Mouse (Mus musculus) liver, embryonic 14.5 days (tissue): ENCODE data around the gene Nenf. TPM values are rescaled to one million over a fixed set of nuclear protein-coding genes. Genes with fewer than 3 reads are reported as not detected.

Source experiments
- ATAC-seq: fragments of 200-750 bp; cut with Nextera tagmentation; 2 replicates; pipeline ENCODE4 v1.8.0; 2017; ENCODE audit warnings: moderate number of reproducible peaks, mild to moderate bottlenecking, moderate library complexity; ENCODE audit not compliant: insufficient read depth
- DNase-seq, 3 experiments: peaks; one replicate each; pipeline ENCODE4 v3.0.0-alpha.2; 2012 to 2013; ENCODE audit warnings: low read depth in 3 of 3, low spot score in 3 of 3
- H3K27ac ChIP-seq: fragments of 300-500 bp; sonication (generic); 2 replicates; pipeline ENCODE4 v1.5.1; 2014; ENCODE audit warnings: moderate library complexity, mild to moderate bottlenecking, control low read depth, inconsistent platforms
- H3K27me3 ChIP-seq: fragments of 300-500 bp; sonication (generic); 2 replicates; pipeline ENCODE4 v1.6.1; 2014; ENCODE audit warnings: mild to moderate bottlenecking, low read length, moderate library complexity; ENCODE audit not compliant: control insufficient read depth, insufficient read depth
- H3K36me3 ChIP-seq: fragments of 300-500 bp; sonication (generic); replicated peaks from 2 replicates; pipeline ENCODE4 v1.6.1; 2014; ENCODE audit warnings: low read depth; ENCODE audit not compliant: control insufficient read depth, insufficient read depth
- H3K4me1 ChIP-seq, 2 experiments: fragments of 200-500 bp in 1 of 2; fragments of 300-500 bp in 1 of 2; sonication (generic) in 1 of 2; replicated peaks; 2 replicates each; pipeline ENCODE4 v1.6.1; 2012 to 2014; ENCODE audit warnings: antibody characterized with exemption in 1 of 2, inconsistent platforms in 1 of 2, low read length in 1 of 2; ENCODE audit not compliant: control insufficient read depth in 2 of 2, insufficient read depth in 2 of 2
- H3K4me2 ChIP-seq: fragments of 300-500 bp; sonication (generic); 2 replicates; pipeline ENCODE4 v1.6.1; 2014; ENCODE audit warnings: low read depth, mild to moderate bottlenecking, control low read depth, moderate library complexity
- H3K4me3 ChIP-seq, 2 experiments: fragments of 200-500 bp in 1 of 2; fragments of 300-500 bp in 1 of 2; sonication (generic) in 1 of 2; 2 replicates each; pipeline ENCODE4 v1.5.1; 2012 to 2014; ENCODE audit warnings: low read depth in 2 of 2, low read length in 2 of 2, mild to moderate bottlenecking in 2 of 2, control low read depth in 1 of 2, inconsistent platforms in 1 of 2, moderate library complexity in 1 of 2; ENCODE audit not compliant: insufficient read depth in 1 of 2
- H3K9ac ChIP-seq: fragments of 300-500 bp; sonication (generic); replicated peaks from 2 replicates; pipeline ENCODE4 v1.6.1; 2014; ENCODE audit warnings: mild to moderate bottlenecking, control low read depth, moderate library complexity
- H3K9me3 ChIP-seq: fragments of 300-500 bp; sonication (generic); 2 replicates; pipeline ENCODE4 v1.6.1; 2016; ENCODE audit warnings: low read length, mixed read lengths; ENCODE audit not compliant: control insufficient read depth
- CTCF ChIP-seq: IDR thresholded peaks from 2 replicates; pipeline ENCODE4 v1.5.1; 2016; ENCODE audit warnings: antibody characterized with exemption, low read depth, control low read depth
- EP300 ChIP-seq: IDR thresholded peaks from 2 replicates; pipeline ENCODE4 v1.6.1; 2016; ENCODE audit warnings: antibody characterized with exemption, low read depth
- WGBS: fragments of 180-500 bp; shearing (Covaris S2); extraction: QIAGEN DNeasy Blood & Tissue Kit; methylation state at CpG from one replicate; pipeline ENCODE4 v1.1.7; 2014; ENCODE audit not compliant: insufficient replicate concordance; 5-methylcytosine and 5-hydroxymethylcytosine counted together
- polyA plus RNA-seq, 2 experiments: library from polyadenylated mRNA; depleted of rRNA in 1 of 2; stranded (reverse) in 1 of 2; unstranded in 1 of 2; fragments of >200 nt; fragmentation: Nextera tagmentation in 1 of 2; extraction: Ambion mirVana in 1 of 2; gene quantifications; 2 replicates each; pipeline versions ENCODE4 v1.2.1 to v1.2.3; 2012 to 2014

The Nenf gene
- polyA plus RNA-seq, 2 experiments, result 29.4 to 34.9 TPM

GRCm38 (mm10) chr1:191272660-191273059 is 45.3 kb downstream of the Nenf start:
- no peaks in the 10 kb centered on the region for H3K36me3 ChIP-seq
- ATAC-seq (no peak), DNase-seq (no peak)
- 49% methylated on average over 3 of the region's 3 CpGs for WGBS
- no peaks in the 10 kb centered on the region; a peak in 1 of 4 replicates for H3K4me1 ChIP-seq
- TF ChIP-seq EP300, result no peak
- TF ChIP-seq CTCF, result no peak
- H3K9me3 ChIP-seq, result no peaks in the 10 kb centered on the region
- H3K9ac ChIP-seq, result no peak overlapping the region
- H3K4me2 ChIP-seq, result no peak overlapping the region
- H3K4me3 ChIP-seq, result no peak overlapping the region
- no peaks in the 10 kb centered on the region for H3K27me3 ChIP-seq
- no peak overlapping the region for H3K27ac ChIP-seq

GRCm38 (mm10) chr1:191269648-191269952 is 48.4 kb downstream of the Nenf start:
- no peak overlapping the region for H3K9ac ChIP-seq
- H3K4me3 ChIP-seq, result no peak overlapping the region
- TF ChIP-seq CTCF (no peak), EP300 (no peak)
- H3K27ac ChIP-seq, result no peak overlapping the region
- H3K4me1 ChIP-seq, result peaks cover 0 to 4% of the 10 kb centered on the region in 2 experiments; a peak in 1 of 4 replicates
- ATAC-seq (peak; percentile 26; the same call in 1 of the 2 replicates), DNase-seq (no peak)
- H3K9me3 ChIP-seq, result no peaks in the 10 kb centered on the region
- H3K4me2 ChIP-seq, result no peak overlapping the region
- H3K36me3 ChIP-seq, result no peaks in the 10 kb centered on the region
- WGBS, result 8% methylated on average over 8 of the region's 8 CpGs
- H3K27me3 ChIP-seq, result no peaks in the 10 kb centered on the region

DNA sequence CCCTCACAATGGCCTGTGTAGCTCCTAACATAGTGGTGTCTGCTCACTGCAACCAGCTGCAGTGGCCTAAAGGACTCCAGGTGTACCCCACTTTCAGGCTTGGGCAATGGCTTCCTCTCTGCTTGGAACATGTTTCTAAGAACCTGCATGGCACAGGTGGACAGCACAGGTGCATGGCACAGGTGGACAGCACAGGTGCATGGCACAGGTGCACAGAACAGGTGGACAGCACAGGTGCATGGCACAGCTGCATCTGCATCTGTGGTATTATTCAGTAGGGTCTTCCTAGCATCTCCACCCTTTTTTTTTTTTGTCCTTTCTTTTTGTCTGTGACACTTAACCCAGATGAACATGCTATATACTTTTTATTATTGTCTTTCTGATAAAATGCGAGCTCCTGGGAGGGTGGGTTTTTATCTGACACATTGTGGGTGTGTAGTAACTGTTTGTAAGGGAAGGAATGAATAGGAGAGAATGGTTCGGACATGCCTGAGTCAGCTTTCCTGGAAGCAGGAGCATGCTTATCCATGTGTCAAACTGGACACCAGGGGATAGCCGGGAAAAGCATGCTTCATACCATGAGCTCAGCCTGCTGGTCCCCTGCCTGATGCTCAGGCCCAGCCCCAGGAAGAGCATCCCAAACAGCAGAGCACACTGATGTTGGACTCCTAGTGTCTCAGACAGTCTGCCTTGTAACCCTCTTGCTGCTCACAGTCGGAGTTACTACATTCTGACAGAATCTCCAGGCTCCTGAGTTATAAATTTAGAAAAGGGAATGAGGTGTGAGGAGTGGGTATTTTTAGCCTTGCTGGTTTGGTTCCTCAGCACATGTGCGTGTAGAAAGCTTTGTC is 49.0 kb downstream of the Nenf start:
- ATAC-seq (no peak), DNase-seq (no peak)
- H3K36me3 ChIP-seq, result no peaks in the 10 kb centered on the region
- no peak overlapping the region for H3K27ac ChIP-seq
- H3K27me3 ChIP-seq, result no peaks in the 10 kb centered on the region
- H3K4me3 ChIP-seq, result no peak overlapping the region
- H3K4me1 ChIP-seq, result peaks cover 0 to 4% of the 10 kb centered on the region in 2 experiments; a peak in 1 of 4 replicates
- no peaks in the 10 kb centered on the region for H3K9me3 ChIP-seq
- H3K4me2 ChIP-seq, result no peak overlapping the region
- TF ChIP-seq EP300, result no peak
- no peak for TF ChIP-seq CTCF
- no peak overlapping the region for H3K9ac ChIP-seq
- WGBS, result 36% methylated on average over 5 of the region's 5 CpGs

DNA sequence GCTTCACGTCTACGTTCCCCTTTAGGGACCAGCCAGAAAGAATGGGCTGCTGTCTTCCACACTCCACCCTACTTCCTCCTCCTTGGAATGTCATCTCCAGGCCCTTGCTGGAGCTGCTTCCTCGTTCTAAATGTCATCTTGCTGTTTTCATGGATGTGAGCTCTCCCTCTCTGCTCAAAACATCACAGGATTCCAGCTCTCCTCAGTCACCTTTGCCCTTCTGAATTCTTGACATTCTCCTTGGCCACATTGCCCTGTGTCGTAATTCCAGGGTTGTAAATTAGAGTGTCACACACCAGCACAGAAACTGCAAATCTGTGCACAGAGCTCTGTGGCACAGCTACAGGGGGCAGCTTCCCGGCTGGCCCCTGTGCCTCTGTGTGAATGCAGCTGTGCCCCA is 50.1 kb downstream of the Nenf start:
- DNase-seq (no peak), ATAC-seq (no peak)
- no peak overlapping the region for H3K27ac ChIP-seq
- no peak overlapping the region for H3K9ac ChIP-seq
- H3K9me3 ChIP-seq, result no peaks in the 10 kb centered on the region
- H3K36me3 ChIP-seq, result no peaks in the 10 kb centered on the region
- WGBS, result 22% methylated on average over 5 of the region's 5 CpGs
- H3K4me3 ChIP-seq, result no peak overlapping the region
- H3K27me3 ChIP-seq, result no peaks in the 10 kb centered on the region
- TF ChIP-seq CTCF, result no peak
- no peak for TF ChIP-seq EP300
- H3K4me1 ChIP-seq, result peaks cover 0 to 4% of the 10 kb centered on the region in 2 experiments; a peak in 1 of 4 replicates
- no peak overlapping the region for H3K4me2 ChIP-seq

DNA sequence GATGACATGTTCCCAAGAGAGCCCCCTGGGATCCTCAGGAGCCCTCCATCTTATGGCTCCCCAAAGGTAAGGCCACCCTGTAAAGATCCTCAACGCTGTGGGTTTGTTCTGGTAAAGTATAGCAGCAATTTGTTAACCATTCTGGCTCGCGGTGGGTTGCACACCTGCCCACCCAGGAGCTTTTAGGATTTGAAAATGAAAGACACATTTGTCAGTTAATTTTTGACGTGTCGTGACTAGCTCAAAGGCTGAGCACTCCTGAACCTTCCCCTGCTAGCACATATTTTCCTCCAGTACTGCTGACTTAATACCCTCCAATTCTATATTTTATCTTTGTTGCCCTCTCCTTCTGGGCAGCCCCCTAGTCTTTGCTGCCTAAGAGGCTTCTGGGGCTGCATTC is 50.8 kb downstream of the Nenf start:
- Histone ChIP-seq H3K36me3 (no peaks in the 10 kb centered on the region), H3K4me3 (no peak overlapping the region), H3K27ac (no peak overlapping the region), H3K27me3 (no peaks in the 10 kb centered on the region), H3K4me1 (peaks cover 0 to 4% of the 10 kb centered on the region in 2 experiments; a peak in 1 of 4 replicates), H3K9me3 (no peaks in the 10 kb centered on the region), H3K4me2 (no peak overlapping the region), H3K9ac (no peak overlapping the region)
- no peak for TF ChIP-seq CTCF
- no peak for TF ChIP-seq EP300
- no peak for ATAC-seq
- no peak for DNase-seq
- WGBS, result 64% methylated on average over 5 of the region's 5 CpGs
